ENCODE assay signal across 11 mouse cellular contexts in the genomic region with DNA sequence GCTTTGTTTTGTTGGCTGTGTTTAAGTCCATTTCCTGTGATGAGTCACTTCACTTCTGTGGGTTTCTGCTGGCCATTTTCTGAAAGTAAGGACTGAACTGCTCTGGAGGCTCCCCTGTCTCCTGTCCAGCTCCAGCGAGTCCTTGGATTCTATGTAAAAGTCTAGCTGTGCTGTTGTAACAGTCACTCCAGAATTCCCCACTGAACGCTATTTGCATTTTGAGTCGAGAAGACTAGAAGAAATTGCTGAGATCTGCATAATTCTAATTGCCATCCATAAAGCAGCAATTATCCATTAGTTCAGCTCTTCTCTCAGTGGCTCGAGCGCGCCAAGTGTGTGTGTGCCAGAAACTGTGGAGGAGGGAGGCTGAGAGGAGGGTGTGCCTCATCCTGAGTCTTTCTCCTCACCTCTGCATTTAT. TPM values are rescaled to one million over a fixed set of nuclear protein-coding genes. Genes with fewer than 3 reads are reported as not detected.
A peak's percentile ranks its signal among the peaks of the same experiment; 100 is the strongest.
DNase-seq lines count a peak whose midpoint lies in the region; ATAC-seq lines count a peak whose summit lies in the region.
"Had no signal": no experiment of that assay in that cellular context is flagged by ENCODE, and none has a peak within 500 bp of the region (broad histone marks: within the 10 kb centered on the region; RNA-seq: fewer than 3 reads in every experiment).

No protein-coding gene starts in this region.

- 35% methylated on average over 6 of the region's 6 CpGs for WGBS in embryonic facial prominence, embryonic 13.5 days
- WGBS in embryonic facial prominence, embryonic 10.5 days = 81% methylated on average over 6 of the region's 6 CpGs
- WGBS in midbrain, embryonic 16.5 days = 66% methylated on average over 6 of the region's 6 CpGs

- no peak overlapping the region for H3K4me3 ChIP-seq in embryonic facial prominence, embryonic 13.5 days
- H3K4me3 ChIP-seq in embryonic facial prominence, embryonic 10.5 days = no peak overlapping the region
- H3K4me3 ChIP-seq in midbrain, embryonic 16.5 days (ENCODE audit: low read depth, low read length) = no peak overlapping the region
- H3K4me3 ChIP-seq: limb, embryonic 10.5 days had no signal

- no peaks in the 10 kb centered on the region for H3K27me3 ChIP-seq in embryonic facial prominence, embryonic 13.5 days
- H3K27me3 ChIP-seq in embryonic facial prominence, embryonic 10.5 days (replicated peaks; ENCODE audit: low read depth, poor library complexity, severe bottlenecking) = no peaks in the 10 kb centered on the region
- no peaks in the 10 kb centered on the region for H3K27me3 ChIP-seq in midbrain, embryonic 16.5 days (ENCODE audit: control insufficient read depth, insufficient read depth, low read depth, low read length)

- H3K36me3 ChIP-seq in embryonic facial prominence, embryonic 13.5 days = no peaks in the 10 kb centered on the region
- H3K36me3 ChIP-seq in embryonic facial prominence, embryonic 10.5 days (replicated peaks) = no peaks in the 10 kb centered on the region
- H3K36me3 ChIP-seq in midbrain, embryonic 16.5 days (ENCODE audit: control insufficient read depth, insufficient read depth, low read length) = no peaks in the 10 kb centered on the region

- no peak overlapping the region for H3K9ac ChIP-seq in embryonic facial prominence, embryonic 13.5 days
- no peak overlapping the region for H3K9ac ChIP-seq in midbrain, embryonic 16.5 days (ENCODE audit: low read depth, low read length)

- no peaks in the 10 kb centered on the region for H3K9me3 ChIP-seq in embryonic facial prominence, embryonic 13.5 days
- peaks cover 4% of the 10 kb centered on the region; the same call in 1 of the 2 replicates for H3K9me3 ChIP-seq in embryonic facial prominence, embryonic 10.5 days
- H3K9me3 ChIP-seq in midbrain, embryonic 16.5 days (replicated peaks; ENCODE audit: control insufficient read depth, low read length, poor library complexity, severe bottlenecking) = no peaks in the 10 kb centered on the region

- H3K27ac ChIP-seq in embryonic facial prominence, embryonic 13.5 days = 0 out of 2 replicates have a peak overlapping the region, but pooled peaks have one; percentile 58
- no peak overlapping the region for H3K27ac ChIP-seq in embryonic facial prominence, embryonic 10.5 days (replicated peaks)
- no peak overlapping the region for H3K27ac ChIP-seq in midbrain, embryonic 16.5 days (ENCODE audit: low read length)
- H3K27ac ChIP-seq: limb, embryonic 10.5 days had no signal

- DNase-seq in embryonic facial prominence, embryonic 10.5 days (ENCODE audit: low spot score) = no peak
- DNase-seq in left cerebral cortex, postnatal 4 days = peak; percentile 30
- no peak for DNase-seq in left cerebral cortex, adult 11 months (ENCODE audit: low spot score)
- peak; percentile 55 for DNase-seq in NIH3T3 (ENCODE audit: low read depth)
- no peak for DNase-seq in thymus, postnatal 25 days
- no peak for DNase-seq in urinary bladder, postnatal 25 days (ENCODE audit: low spot score)
- DNase-seq: heart, adult 11 months; lung, postnatal 10 days had no signal

- peaks cover 19% of the 10 kb centered on the region for H3K4me1 ChIP-seq in embryonic facial prominence, embryonic 13.5 days
- H3K4me1 ChIP-seq in embryonic facial prominence, embryonic 10.5 days = no peaks in the 10 kb centered on the region
- no peaks in the 10 kb centered on the region for H3K4me1 ChIP-seq in midbrain, embryonic 16.5 days (ENCODE audit: control insufficient read depth, insufficient read depth, low read length)

- 0 out of 2 replicates have a peak, but pooled peaks have one; percentile 56 for ATAC-seq in embryonic facial prominence, embryonic 13.5 days (ENCODE audit: insufficient number of reproducible peaks, insufficient read depth, low FRiP score, low TSS enrichment, low read depth)
- ATAC-seq in midbrain, embryonic 16.5 days = peak; percentile 67

- intact Hi-C loops in left cerebral cortex, postnatal 4 days (cut with DNase I) = no loop called here

- no peak overlapping the region for H3K4me2 ChIP-seq in embryonic facial prominence, embryonic 13.5 days
- H3K4me2 ChIP-seq in midbrain, embryonic 16.5 days (ENCODE audit: low read length) = no peak overlapping the region

RNA-seq across cellular contexts. Expression of a gene that starts 57.0 kb away (rescaled TPM):
- polyA plus RNA-seq in embryonic facial prominence, embryonic 13.5 days (2015; fragmentation: Nextera tagmentation; extraction: Ambion mirVana) = 3.2 and 3.3 TPM in 2 replicates
- 2.7 and 3.5 TPM in 2 replicates for polyA plus RNA-seq in embryonic facial prominence, embryonic 10.5 days (2016; fragmentation: Nextera tagmentation; extraction: Ambion mirVana)
- total RNA-seq in left cerebral cortex, postnatal 4 days (2021) = 1 to 10 TPM; 1.6 to 2.3 TPM
- 2.2 and 2.5 TPM in 2 replicates for polyA plus RNA-seq in midbrain, embryonic 16.5 days (2015; fragmentation: Nextera tagmentation; extraction: Ambion mirVana)

Comparison
In these comparisons a context has a peak if more than half of its experiments do, and no peak if none do; other contexts are left out.
1. DNase-seq: peak in left cerebral cortex, postnatal 4 days (single experiment) and NIH3T3 (single experiment); none in embryonic facial prominence, embryonic 10.5 days (single experiment), left cerebral cortex, adult 11 months (single experiment), thymus, postnatal 25 days (single experiment) and urinary bladder, postnatal 25 days (single experiment).